Mouse (Mus musculus) neural tube, postnatal 0 days (tissue): ENCODE results near the gene Vmn2r44. TPM values are rescaled to one million over a fixed set of nuclear protein-coding genes. Genes with fewer than 3 reads are reported as not detected.

Experiments used
- polyA plus RNA-seq: library from polyadenylated mRNA; unstranded; fragments of >200 nt; fragmentation: Nextera tagmentation; extraction: Ambion mirVana; gene quantifications from 2 replicates; pipeline ENCODE4 v1.2.1, GENCODE M21; 2015

Vmn2r44 gene
- polyA plus RNA-seq, result not detected in 2 replicates

DNA sequence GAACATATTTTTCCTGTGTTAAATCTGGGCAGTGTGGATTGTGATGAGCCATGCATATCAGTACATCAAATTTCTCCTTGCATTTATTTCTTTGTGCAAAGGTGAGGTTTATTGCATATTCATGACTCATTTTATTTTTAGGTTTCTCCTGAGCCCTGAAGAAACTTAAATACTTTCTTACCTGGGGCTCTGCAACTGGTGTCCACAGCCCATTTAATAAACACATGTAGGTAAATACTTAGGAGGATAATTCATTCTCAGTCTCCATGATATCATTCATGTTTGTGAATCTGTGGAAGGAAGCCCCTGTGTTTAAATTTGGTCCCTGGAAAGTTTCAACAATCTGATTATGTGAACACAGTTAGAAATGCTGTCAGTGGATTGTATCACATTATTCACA lies at the start of gene Vmn2r44:
Gene Vmn2r44 (minus strand): TSS at position 101 of the 400 bp plus-strand sequence.

Other genes with a start within 250 kb of the Vmn2r44 start
- gene Vmn2r41, start 221.7 kb downstream of the Vmn2r44 start, polyA plus RNA-seq, result not detected in 2 replicates
- gene Vmn2r42, start 183.0 kb downstream of the Vmn2r44 start, polyA plus RNA-seq, result not detected in 2 replicates
- gene Vmn2r43, start 122.7 kb downstream of the Vmn2r44 start, polyA plus RNA-seq, result not detected in 2 replicates
- not detected in 2 replicates for gene Vmn2r45, start 105.7 kb upstream of the Vmn2r44 start, polyA plus RNA-seq